Mouse (Mus musculus) adrenal gland, postnatal 25 days (tissue): ENCODE results near the gene Bloc1s1. TPM values are rescaled to one million over a fixed set of nuclear protein-coding genes. Genes with fewer than 3 reads are reported as not detected.

ENCODE experiments used
- DNase-seq: peaks from one replicate; pipeline ENCODE4 v3.0.0; 2021; ENCODE audit warnings: mixed read lengths
- total RNA-seq: library from RNA; stranded (reverse); gene quantifications from 2 replicates; pipeline ENCODE4 v1.2.3, GENCODE M21; 2021

The Bloc1s1 gene
- total RNA-seq, 1 experiment from 2014 or later, result 195 TPM

- DNase-seq, result no peak
Measured at GRCm38 (mm10) chr10:128904812-128905211, 19.0 kb downstream of the Bloc1s1 start.

- DNase-seq, result no peak
Measured at GRCm38 (mm10) chr10:128902409-128902988, 21.3 kb downstream of the Bloc1s1 start.

GRCm38 (mm10) chr10:128901409-128901808 is 22.4 kb downstream of the Bloc1s1 start:
- DNase-seq, result no peak

GRCm38 (mm10) chr10:128900698-128901097 is 23.1 kb downstream of the Bloc1s1 start, which contains the start of gene Cd63:
Gene Cd63 (plus strand): TSS chr10:128900989.
- no peak for DNase-seq

- no peak for DNase-seq
Measured at GRCm38 (mm10) chr10:128899759-128900490, 23.9 kb downstream of the Bloc1s1 start.

GRCm38 (mm10) chr10:128897501-128897900 is 26.3 kb downstream of the Bloc1s1 start:
- no peak for DNase-seq

GRCm38 (mm10) chr10:128896807-128897206 is 27.0 kb downstream of the Bloc1s1 start:
- DNase-seq, result no peak

GRCm38 (mm10) chr10:128895952-128896693 is 27.7 kb downstream of the Bloc1s1 start:
- no peak for DNase-seq

GRCm38 (mm10) chr10:128895437-128895836 is 28.4 kb downstream of the Bloc1s1 start:
- no peak for DNase-seq

GRCm38 (mm10) chr10:128892246-128892645 is 31.6 kb downstream of the Bloc1s1 start:
- DNase-seq, result no peak

GRCm38 (mm10) chr10:128891296-128892094 is 32.3 kb downstream of the Bloc1s1 start, which contains the start of gene Gdf11:
Gene Gdf11 (minus strand): TSS chr10:128891718.
- peak; percentile 58 for DNase-seq

- no peak for DNase-seq
Measured at GRCm38 (mm10) chr10:128890383-128891295, 33.2 kb downstream of the Bloc1s1 start.

GRCm38 (mm10) chr10:128889846-128890245 is 34.0 kb downstream of the Bloc1s1 start:
- DNase-seq, result no peak

- no peak for DNase-seq
Measured at GRCm38 (mm10) chr10:128888941-128889827, 34.7 kb downstream of the Bloc1s1 start.

- DNase-seq, result no peak
Measured at GRCm38 (mm10) chr10:128882067-128882466, 41.8 kb downstream of the Bloc1s1 start.

GRCm38 (mm10) chr10:128878811-128879210 is 45.0 kb downstream of the Bloc1s1 start:
- DNase-seq, result no peak

GRCm38 (mm10) chr10:128878291-128878690 is 45.5 kb downstream of the Bloc1s1 start:
- DNase-seq, result no peak

- no peak for DNase-seq
Measured at GRCm38 (mm10) chr10:128870341-128870740, 53.5 kb downstream of the Bloc1s1 start.
